Mouse (Mus musculus) c-Kit-positive CD71-negative TER-119-negative erythroid progenitor cells, embryonic 14.5 days (primary cell): ENCODE data around the gene Mylk4.

Experiments
- DNase-seq: peaks from one replicate; pipeline ENCODE4 v3.0.0-alpha.2; 2013; ENCODE audit warnings: low read depth

Mylk4 gene

DNA sequence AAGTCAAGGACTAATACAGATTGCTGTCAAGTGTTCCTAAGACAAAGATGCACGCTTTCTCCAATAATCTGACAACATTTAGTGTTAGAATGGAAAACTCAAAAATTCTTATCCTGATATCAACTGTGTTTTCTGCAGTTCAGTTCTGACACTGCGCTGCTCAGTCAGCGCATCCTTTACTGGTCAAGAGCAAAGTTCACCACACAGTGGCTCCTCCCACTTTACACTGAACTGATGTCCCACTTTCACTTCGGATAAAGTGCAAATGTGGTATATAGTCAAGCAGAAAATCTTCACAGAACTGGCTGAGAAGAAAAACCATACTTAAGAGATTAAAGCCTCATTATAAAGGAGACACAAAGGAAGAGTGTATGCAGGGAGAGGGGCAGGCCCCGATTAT is 11.4 kb upstream of the Mylk4 start:
- no peak for DNase-seq

- DNase-seq = no peak
These were observed 10.9 kb upstream of the Mylk4 start for GRCm38 (mm10) chr13:32794619-32795018.

- no peak for DNase-seq
These were observed 6.0 kb upstream of the Mylk4 start for GRCm38 (mm10) chr13:32789781-32790180.

- no peak for DNase-seq
These were observed 3.8 kb upstream of the Mylk4 start for GRCm38 (mm10) chr13:32787584-32787983.

DNA sequence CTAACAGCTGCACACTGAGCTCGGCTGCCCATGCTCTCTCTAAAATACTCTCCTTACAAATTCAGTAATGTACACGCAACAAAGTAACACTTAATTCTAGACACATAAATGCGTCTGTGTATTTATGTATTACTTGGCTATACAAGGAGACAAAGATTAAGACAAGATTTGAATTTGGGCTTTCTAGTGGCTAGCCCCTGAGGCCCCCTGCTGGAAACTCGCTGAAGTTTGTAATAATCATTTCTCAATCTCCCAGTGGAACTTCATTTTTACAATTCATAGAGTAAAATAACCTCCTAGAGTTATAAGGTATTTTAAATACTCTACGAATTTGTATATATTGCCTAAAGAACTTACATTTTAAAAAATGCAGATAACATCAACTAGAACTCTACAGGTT is 699 bp downstream of the Mylk4 start:
- DNase-seq = no peak

DNA sequence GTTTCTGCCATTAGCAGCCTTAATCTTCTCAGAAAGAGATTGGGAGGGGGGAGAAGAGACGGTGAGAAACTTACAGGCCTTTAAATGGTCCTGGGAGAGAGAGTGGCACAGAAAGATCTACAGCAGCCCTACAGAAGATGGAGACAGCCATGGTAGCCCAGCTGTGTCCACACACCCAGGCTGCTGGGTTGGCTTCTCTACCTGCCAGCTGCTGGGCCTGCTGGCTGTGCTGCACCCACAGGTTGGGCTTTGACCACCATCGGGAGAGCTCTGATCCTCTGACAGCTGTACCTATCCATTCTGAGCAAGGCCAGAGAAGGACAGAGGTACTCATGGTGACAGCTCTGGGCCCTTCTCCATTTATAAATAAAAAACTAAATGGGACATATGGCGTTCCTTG is 4.9 kb downstream of the Mylk4 start:
- no peak for DNase-seq

- DNase-seq = no peak
These were observed 7.4 kb downstream of the Mylk4 start for GRCm38 (mm10) chr13:32776350-32776749.

DNA sequence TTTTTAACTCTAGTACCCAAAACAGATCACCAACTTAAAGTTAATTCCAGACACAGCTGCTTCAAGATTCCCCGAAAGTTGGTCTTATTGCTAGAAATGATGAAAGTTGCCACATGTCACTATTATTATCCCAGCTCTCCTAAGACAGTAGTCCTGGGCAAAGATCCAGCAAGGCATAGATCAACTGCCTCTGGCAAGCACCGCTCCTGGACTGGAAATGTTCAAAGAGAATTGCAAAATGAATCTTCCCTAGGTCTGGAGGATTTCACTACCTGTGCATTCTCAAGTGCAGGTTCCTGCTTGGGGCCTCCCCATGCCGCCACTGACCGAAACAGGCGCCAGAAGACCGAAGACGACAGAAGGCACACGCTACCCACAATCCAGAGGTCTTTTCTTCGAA is 7.9 kb downstream of the Mylk4 start:
- no peak for DNase-seq

DNA sequence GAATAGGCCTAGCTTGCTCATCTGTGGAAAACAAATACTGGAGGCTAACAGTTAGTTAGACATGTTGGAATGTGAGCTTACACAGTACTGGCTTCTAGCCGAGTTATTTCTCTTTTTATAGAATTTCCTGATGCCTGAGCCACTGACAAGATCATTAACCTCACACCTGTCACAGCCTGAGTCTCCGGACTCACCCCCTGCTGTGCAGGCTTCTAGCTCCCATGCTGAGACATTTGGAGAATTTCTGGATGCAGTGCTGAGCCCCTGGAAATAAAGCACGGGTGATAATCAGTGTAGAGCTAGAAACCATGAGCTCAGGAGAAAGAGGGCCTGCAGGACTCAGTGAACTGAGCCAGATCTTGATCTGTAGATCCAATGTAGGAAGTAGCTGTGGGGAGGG is 13.8 kb downstream of the Mylk4 start:
- DNase-seq = no peak

- peak; percentile 43 for DNase-seq
These were observed 15.7 kb downstream of the Mylk4 start for GRCm38 (mm10) chr13:32768104-32768503.

- DNase-seq = no peak
These were observed 19.3 kb downstream of the Mylk4 start for GRCm38 (mm10) chr13:32764448-32764847.

DNA sequence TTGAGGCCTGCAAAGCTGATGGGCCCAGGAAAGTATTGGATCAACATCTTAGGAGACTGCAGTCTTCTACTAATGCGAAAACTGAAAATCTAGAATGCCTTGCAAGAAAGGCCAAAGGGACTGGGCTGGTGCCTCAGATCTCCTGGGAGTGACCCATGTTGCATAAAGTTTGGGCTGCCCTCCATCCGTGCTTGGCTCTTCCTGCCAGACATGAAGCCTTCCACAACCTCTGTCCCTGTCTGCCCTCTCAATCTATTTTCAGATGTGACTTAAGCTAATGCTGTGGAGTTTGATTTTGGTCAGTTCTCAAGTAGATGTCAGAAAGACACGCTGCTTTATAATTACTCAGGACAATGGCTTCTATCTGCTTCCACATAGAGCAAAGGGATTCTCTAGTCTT is 20.6 kb downstream of the Mylk4 start:
- DNase-seq = no peak

- DNase-seq = no peak
These were observed 23.0 kb downstream of the Mylk4 start for GRCm38 (mm10) chr13:32760795-32761194.

DNA sequence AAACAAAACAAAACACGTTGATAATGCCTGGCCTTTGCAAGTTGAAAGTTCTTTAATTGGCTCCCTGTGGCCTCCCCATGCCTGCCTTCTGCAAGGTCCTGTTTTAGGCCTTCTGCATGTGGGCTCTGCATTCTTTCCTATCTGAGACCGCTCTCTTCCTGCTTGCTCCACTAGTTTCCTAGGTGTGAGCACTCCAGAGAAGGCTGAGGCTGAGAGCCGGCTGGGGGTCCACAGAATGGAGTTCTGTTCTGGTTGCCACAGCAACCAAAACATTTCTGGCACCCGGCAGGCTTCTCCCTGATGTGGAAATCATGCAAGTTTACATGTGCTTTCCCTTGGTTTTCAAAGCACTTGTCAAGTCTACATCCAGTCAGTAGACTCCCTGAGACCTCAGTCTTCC is 24.7 kb downstream of the Mylk4 start:
- no peak for DNase-seq

- no peak for DNase-seq
These were observed 31.6 kb downstream of the Mylk4 start for GRCm38 (mm10) chr13:32752066-32752657.

GRCm38 (mm10) chr13:32750507-32750906 is 33.2 kb downstream of the Mylk4 start:
- DNase-seq = no peak

DNA sequence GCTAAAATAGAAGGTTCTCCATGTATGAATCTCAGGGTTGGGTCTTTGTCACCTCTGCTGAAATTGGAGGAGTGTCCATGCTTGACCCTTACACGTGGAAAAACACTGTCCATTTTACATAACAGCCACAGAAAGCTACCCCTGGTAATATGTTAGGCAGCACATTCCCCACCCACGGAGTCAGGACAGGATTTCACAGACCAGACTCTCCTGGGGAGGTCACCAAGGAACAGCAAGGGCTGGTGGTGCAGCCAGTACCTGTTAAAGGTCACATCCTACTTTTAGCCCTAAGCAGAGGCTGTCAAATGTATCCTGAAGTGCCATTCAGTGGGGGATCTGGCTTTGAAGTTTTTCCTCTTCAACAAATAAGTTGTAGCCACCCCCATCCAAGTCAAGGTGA is 35.3 kb downstream of the Mylk4 start:
- no peak for DNase-seq

GRCm38 (mm10) chr13:32741161-32741560 is 42.6 kb downstream of the Mylk4 start:
- no peak for DNase-seq

DNA sequence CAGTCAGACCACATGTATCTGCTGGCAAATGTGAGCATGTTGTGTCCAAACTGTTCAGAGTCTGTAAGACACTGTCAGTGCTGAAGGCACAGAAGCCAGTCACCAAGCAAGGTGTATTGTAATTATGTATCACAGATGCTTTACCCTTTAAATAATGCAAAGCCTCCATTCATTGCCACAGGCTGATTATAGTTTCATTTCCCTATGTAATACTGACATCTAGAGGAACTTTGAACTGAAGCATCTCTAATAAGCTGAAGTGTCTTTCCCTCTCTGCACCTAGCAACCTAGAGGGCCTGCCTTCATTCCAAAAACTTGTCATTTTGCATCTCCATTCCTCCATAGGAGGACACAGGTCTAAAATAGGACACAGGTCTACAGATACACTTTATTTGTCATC is 52.5 kb downstream of the Mylk4 start:
- no peak for DNase-seq

DNA sequence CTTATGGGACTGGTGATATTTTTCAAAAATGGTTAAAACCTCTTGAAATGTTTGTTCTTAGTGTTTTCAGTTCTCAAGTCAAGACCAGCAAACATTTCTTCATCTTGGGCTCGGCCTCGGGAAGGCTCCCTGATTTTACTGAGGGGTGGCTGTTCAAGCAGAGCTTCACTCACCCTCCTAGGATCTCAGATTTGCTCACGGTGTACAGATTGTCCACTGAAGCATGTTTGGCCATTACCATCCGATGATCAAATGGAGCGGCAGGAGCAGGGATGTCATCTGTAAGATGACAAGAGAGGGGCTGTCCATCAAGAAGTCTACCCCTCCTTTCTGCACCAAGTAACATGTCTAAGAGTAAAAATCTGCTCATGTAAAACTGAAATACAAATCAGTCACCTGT is 59.1 kb downstream of the Mylk4 start:
- no peak for DNase-seq

- DNase-seq = no peak
These were observed 62.0 kb downstream of the Mylk4 start for GRCm38 (mm10) chr13:32721717-32722116.

GRCm38 (mm10) chr13:32719284-32719683 is 64.5 kb downstream of the Mylk4 start:
- DNase-seq = no peak

DNA sequence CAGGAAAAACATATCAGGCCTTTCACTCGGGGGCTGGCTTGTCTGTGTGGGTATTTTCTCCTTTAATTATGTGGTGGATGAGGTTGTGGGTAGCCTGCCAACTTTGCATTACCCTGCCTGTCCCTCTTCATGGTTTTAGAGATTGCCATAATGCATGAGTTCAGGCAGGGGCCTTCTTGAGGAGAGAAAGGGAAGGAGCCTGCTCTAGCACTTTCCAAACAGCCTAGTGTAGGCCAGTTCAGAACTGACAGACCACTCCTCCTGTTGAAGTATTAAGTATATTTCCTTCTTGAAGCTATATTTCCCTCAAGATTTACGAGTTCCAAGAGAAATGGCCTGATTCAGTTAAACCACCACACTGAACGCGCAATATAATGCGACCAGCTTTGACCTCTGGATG is 66.0 kb downstream of the Mylk4 start:
- DNase-seq = no peak

DNA sequence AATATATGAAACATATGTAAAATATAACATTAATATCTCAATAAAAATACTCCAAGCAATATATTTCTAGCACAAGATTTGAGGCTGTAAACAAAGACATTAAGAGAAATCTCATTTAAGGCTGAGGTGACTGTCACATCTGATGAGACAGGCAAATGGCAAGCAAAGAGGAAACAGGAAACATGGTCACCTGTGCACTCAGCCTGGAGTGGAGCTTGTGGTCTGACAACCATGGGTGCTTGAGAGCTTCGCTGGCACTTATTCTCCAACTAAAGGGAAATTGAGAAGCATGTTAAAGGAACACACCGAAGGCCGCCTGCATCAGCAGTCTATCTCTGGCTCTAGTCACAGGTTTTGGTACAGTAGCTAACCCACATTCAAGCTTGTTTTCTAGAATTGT is 71.2 kb downstream of the Mylk4 start:
- DNase-seq = no peak

- no peak for DNase-seq
These were observed 75.9 kb downstream of the Mylk4 start for GRCm38 (mm10) chr13:32707894-32708293.
